Mouse (Mus musculus) liver, embryonic 11.5 days (tissue): ENCODE measurements around the gene Rflna. TPM values are rescaled to one million over a fixed set of nuclear protein-coding genes. Genes with fewer than 3 reads are reported as not detected.

Experiments used
- ATAC-seq: fragments of 200-750 bp; cut with Nextera tagmentation; replicated peaks from 2 replicates; pipeline ENCODE4 v1.8.0; 2017; ENCODE audit warnings: moderate number of reproducible peaks, mild to moderate bottlenecking, moderate TSS enrichment, moderate library complexity; ENCODE audit not compliant: low FRiP score
- DNase-seq: peaks from one replicate; pipeline ENCODE4 v3.0.0-alpha.2; 2017; ENCODE audit warnings: low spot score
- H3K27ac ChIP-seq: fragments of 300-500 bp; sonication (generic); 2 replicates; pipeline ENCODE4 v1.5.1; 2014; ENCODE audit warnings: mild to moderate bottlenecking, low read depth, low read length, control low read depth
- H3K27me3 ChIP-seq: fragments of 300-500 bp; sonication (generic); replicated peaks from 2 replicates; pipeline ENCODE4 v1.6.1; 2014; ENCODE audit warnings: low read length, mixed read lengths; ENCODE audit not compliant: control insufficient read depth, insufficient read depth
- H3K36me3 ChIP-seq: fragments of 300-500 bp; sonication (generic); 2 replicates; pipeline ENCODE4 v1.6.1; 2014; ENCODE audit warnings: mild to moderate bottlenecking, low read length, moderate library complexity, mixed read lengths; ENCODE audit not compliant: control insufficient read depth, insufficient read depth
- H3K4me1 ChIP-seq: fragments of 300-500 bp; sonication (generic); replicated peaks from 2 replicates; pipeline ENCODE4 v1.6.1; 2014; ENCODE audit warnings: low read length, mixed read lengths; ENCODE audit not compliant: control insufficient read depth, insufficient read depth
- H3K4me2 ChIP-seq: fragments of 300-500 bp; sonication (generic); 2 replicates; pipeline ENCODE4 v1.6.1; 2014; ENCODE audit warnings: mild to moderate bottlenecking, control low read depth, moderate library complexity
- H3K4me3 ChIP-seq: fragments of 300-500 bp; sonication (generic); 2 replicates; pipeline ENCODE4 v1.5.1; 2014; ENCODE audit warnings: low read depth, low read length, control low read depth
- H3K9ac ChIP-seq: fragments of 300-500 bp; sonication (generic); 2 replicates; pipeline ENCODE4 v1.6.1; 2014; ENCODE audit warnings: low read depth, low read length, control low read depth
- H3K9me3 ChIP-seq: fragments of 300-500 bp; sonication (generic); 2 replicates; pipeline ENCODE4 v1.6.1; 2016; ENCODE audit warnings: low read length, inconsistent platforms, mixed read lengths; ENCODE audit not compliant: control insufficient read depth
- WGBS: fragments of 180-500 bp; shearing (Covaris S2); extraction: QIAGEN DNeasy Blood & Tissue Kit; methylation state at CpG from one replicate; pipeline ENCODE4 v1.1.7; 2014; 5-methylcytosine and 5-hydroxymethylcytosine counted together
- polyA plus RNA-seq: library from polyadenylated mRNA; unstranded; fragments of >200 nt; fragmentation: Nextera tagmentation; extraction: Ambion mirVana; gene quantifications from 2 replicates; pipeline ENCODE4 v1.2.1, GENCODE M21; 2014

Gene Rflna
- polyA plus RNA-seq, 1 experiment from 2014 or later: 0.66 TPM

GRCm38 (mm10) chr5:125052603-125053488, 49.8 kb downstream of the Rflna start:
- Histone ChIP-seq H3K27me3 (peaks cover 8% of the 10 kb centered on the region), H3K4me2 (peak overlapping the region; percentile 51), H3K27ac (peak overlapping the region; percentile 71), H3K4me3 (0 out of 2 replicates have a peak overlapping the region, but pooled peaks have one; percentile 26), H3K4me1 (peaks cover 75% of the 10 kb centered on the region), H3K9ac (peak overlapping the region; percentile 55), H3K36me3 (peaks cover 20% of the 10 kb centered on the region), H3K9me3 (no peaks in the 10 kb centered on the region)
- DNase-seq (no peak), ATAC-seq (peak; percentile 22; the same call in 1 of the 2 replicates)
- WGBS: 66% methylated on average over 23 of the region's 23 CpGs

DNA sequence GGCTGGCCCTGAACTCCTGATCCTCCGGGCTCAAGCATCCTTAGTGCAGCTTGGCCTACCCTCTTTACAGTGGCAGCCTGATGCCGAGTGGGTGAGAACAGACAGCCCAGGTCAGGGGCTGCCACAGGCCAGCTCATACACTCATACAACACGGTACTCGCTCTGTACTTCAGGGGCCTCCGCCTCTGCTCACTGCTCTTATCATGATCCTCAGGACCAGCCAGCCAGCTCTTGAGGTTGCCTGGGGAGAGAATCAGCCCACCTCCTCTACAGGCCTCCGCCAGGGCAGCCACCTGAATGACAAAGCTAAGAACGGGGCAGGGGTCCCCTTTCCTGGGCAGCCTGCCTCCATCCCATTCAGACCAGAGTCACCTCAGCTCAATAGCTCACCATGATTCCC, 50.6 kb downstream of the Rflna start:
- Histone ChIP-seq H3K9ac (peak overlapping the region; percentile 55), H3K27ac (peak overlapping the region; percentile 71), H3K36me3 (peaks cover 16% of the 10 kb centered on the region; the same call in 1 of the 2 replicates), H3K27me3 (peaks cover 11% of the 10 kb centered on the region), H3K9me3 (no peaks in the 10 kb centered on the region), H3K4me3 (peak overlapping the region; percentile 26; the same call in 1 of the 2 replicates), H3K4me1 (peaks cover 83% of the 10 kb centered on the region), H3K4me2 (peak overlapping the region; percentile 51)
- WGBS: 58% methylated on average over 7 of the region's 7 CpGs
- ATAC-seq (peak; percentile 81), DNase-seq (no peak)

GRCm38 (mm10) chr5:125055901-125056300, 52.9 kb downstream of the Rflna start:
- peaks cover 11% of the 10 kb centered on the region for H3K27me3 ChIP-seq
- H3K9me3 ChIP-seq: no peaks in the 10 kb centered on the region
- H3K4me1 ChIP-seq: peaks cover 81% of the 10 kb centered on the region
- no peak overlapping the region for H3K4me2 ChIP-seq
- no peak overlapping the region; the same call in 1 of the 2 replicates for H3K27ac ChIP-seq
- no peak overlapping the region for H3K4me3 ChIP-seq
- peaks cover 13% of the 10 kb centered on the region; the same call in 1 of the 2 replicates for H3K36me3 ChIP-seq
- ATAC-seq (no peak), DNase-seq (no peak)
- H3K9ac ChIP-seq: 0 out of 2 replicates have a peak overlapping the region, but pooled peaks have one; percentile 12
- 50% methylated on average over 8 of the region's 8 CpGs for WGBS

DNA sequence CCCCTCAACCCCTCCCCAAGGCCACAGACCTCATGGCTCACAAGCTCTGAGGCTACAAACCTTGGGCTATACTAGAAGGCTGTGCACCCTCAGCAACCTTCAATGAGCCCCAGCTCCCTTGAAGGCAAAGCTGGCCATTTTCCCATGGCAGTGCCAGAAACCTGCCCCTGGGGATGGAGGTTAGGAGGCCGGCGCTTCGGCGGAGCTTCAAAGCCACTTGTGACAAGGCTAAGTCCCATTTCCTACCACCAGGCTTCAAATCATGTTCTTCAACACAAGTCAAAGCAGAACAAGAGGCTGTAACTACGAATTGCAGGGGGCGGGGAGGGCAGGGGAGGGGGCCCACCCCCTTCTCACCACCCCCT, 53.3 kb downstream of the Rflna start:
- H3K36me3 ChIP-seq: peaks cover 13% of the 10 kb centered on the region; the same call in 1 of the 2 replicates
- peaks cover 81% of the 10 kb centered on the region for H3K4me1 ChIP-seq
- WGBS: 29% methylated on average over 6 of the region's 6 CpGs
- ATAC-seq (no peak), DNase-seq (no peak)
- H3K9me3 ChIP-seq: no peaks in the 10 kb centered on the region
- 0 out of 2 replicates have a peak overlapping the region, but pooled peaks have one; percentile 12 for H3K9ac ChIP-seq
- H3K27ac ChIP-seq: no peak overlapping the region; the same call in 1 of the 2 replicates
- no peak overlapping the region for H3K4me3 ChIP-seq
- H3K4me2 ChIP-seq: peak overlapping the region; percentile 65; the same call in 1 of the 2 replicates
- H3K27me3 ChIP-seq: peaks cover 11% of the 10 kb centered on the region

DNA sequence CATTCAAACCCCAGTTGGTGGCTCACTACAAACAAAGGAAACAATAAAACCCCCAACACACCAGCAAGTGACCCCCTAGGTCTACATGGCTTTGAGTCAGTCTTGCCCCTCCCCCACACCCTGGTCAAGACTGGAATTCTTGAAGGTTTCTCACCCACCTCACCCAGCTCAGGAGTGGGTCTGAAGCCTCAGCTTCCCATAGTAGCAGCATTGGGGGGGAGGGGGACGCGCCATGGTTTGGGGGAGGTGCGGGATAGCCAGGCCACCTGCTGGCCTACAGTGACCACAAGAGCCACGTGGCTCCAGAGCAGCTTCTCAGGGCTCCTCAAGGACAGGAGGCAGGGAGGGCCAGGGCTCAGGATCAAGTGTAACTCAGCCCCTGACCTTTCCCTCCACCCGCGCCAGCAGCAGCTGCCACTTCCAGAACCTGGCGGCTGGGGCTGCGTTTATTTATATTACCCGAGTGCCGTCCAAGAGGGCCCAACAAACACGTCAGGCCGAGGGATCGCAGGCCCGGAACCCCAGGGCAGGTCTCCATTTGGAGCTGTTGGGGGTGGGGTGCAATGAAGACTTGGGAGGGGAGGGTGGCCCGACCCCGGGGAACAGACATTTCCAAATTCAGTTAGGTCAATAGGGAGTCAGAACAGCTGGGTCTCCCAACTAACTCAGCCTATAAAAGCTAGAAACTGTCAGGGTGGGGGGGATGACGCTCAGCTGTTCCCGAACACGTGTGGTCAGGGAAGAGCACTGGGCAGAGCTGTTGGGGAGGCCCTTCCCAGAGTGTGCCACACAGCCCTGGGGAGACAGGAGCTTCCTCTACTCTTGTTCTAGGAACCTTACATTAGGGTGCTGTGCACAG, 53.9 kb downstream of the Rflna start:
- 22% methylated on average over 19 of the region's 19 CpGs for WGBS
- H3K9me3 ChIP-seq: no peaks in the 10 kb centered on the region
- H3K27me3 ChIP-seq: peaks cover 11% of the 10 kb centered on the region
- peak overlapping the region; percentile 31; the same call in 1 of the 2 replicates for H3K4me3 ChIP-seq
- no peak overlapping the region for H3K9ac ChIP-seq
- peaks cover 80% of the 10 kb centered on the region for H3K4me1 ChIP-seq
- DNase-seq (no peak), ATAC-seq (no peak)
- H3K27ac ChIP-seq: no peak overlapping the region; the same call in 1 of the 2 replicates
- H3K4me2 ChIP-seq: peak overlapping the region; percentile 65
- peaks cover 9% of the 10 kb centered on the region; the same call in 1 of the 2 replicates for H3K36me3 ChIP-seq

DNA sequence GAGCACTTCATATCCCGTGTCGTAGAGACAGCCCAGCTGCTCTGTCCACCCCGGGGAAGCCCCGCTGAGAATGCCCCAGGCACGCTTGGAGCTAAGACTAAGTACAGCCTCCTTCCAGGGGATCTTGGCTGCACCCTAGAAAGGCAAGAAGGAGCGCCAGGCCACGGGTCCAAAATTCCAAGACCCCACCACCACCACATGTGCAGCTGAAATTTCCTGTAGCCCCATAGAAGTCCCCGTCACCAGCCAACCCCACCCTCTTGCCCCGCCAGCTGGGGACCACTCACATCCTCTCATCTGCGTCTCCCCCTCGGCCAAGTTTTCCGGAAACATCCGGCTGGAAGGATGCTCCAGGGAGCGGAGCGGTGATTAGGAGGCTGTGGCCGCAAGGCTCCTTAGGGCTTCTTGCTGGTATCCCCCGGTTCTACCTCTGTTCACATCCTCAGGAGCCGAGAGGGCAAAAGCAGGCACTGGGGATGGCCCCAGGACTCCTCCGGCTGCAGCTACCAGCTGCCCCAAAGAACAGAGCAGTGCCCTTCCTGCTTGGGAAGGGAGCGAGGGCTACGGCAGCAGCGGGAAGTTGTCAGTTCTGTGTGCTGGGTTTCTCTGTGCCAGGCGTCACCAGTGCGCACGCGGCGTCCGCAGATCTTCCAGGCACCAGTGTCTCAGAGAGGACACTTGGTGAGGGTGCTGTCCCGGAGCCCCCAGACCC, 54.7 kb downstream of the Rflna start:
- Histone ChIP-seq H3K36me3 (peaks cover 7% of the 10 kb centered on the region; the same call in 1 of the 2 replicates), H3K27me3 (peaks cover 11% of the 10 kb centered on the region), H3K4me2 (peak overlapping the region; percentile 65), H3K9me3 (no peaks in the 10 kb centered on the region), H3K4me3 (peak overlapping the region; percentile 31), H3K27ac (peak overlapping the region; percentile 32; the same call in 1 of the 2 replicates), H3K9ac (peak overlapping the region; percentile 46), H3K4me1 (peaks cover 72% of the 10 kb centered on the region)
- ATAC-seq: no peak
- 23% methylated on average over 29 of the region's 29 CpGs for whole genome bisulfite sequencing
- DNase-seq: peak; percentile 58

- no peak for DNase-seq
- peak overlapping the region; percentile 31 for H3K4me3 ChIP-seq
- H3K27me3 ChIP-seq: peaks cover 11% of the 10 kb centered on the region
- H3K4me2 ChIP-seq: peak overlapping the region; percentile 65
- H3K9ac ChIP-seq: peak overlapping the region; percentile 46
- 2% methylated on average over 29 of the region's 29 CpGs for WGBS
- peak overlapping the region; percentile 32; the same call in 1 of the 2 replicates for H3K27ac ChIP-seq
- no peaks in the 10 kb centered on the region for H3K9me3 ChIP-seq
- H3K36me3 ChIP-seq: peaks cover 7% of the 10 kb centered on the region; the same call in 1 of the 2 replicates
- no peak for ATAC-seq
- H3K4me1 ChIP-seq: peaks cover 66% of the 10 kb centered on the region
Observed at GRCm38 (mm10) chr5:125058267-125058668, 55.2 kb downstream of the Rflna start.
